Mouse (Mus musculus) CH12.LX (cell line): ENCODE data around the gene Swsap1. TPM values are rescaled to one million over a fixed set of nuclear protein-coding genes. Genes with fewer than 3 reads are reported as not detected.

Experiments
- DNase-seq: peaks from one replicate; pipeline ENCODE4 v3.0.0-alpha.2; 2013; ENCODE audit errors: extremely low read depth
- H3K27ac ChIP-seq: 2 replicates; pipeline ENCODE4 v1.5.1; 2012; ENCODE audit warnings: low read depth, mild to moderate bottlenecking, control low read depth, moderate library complexity; ENCODE audit not compliant: insufficient read depth
- H3K27me3 ChIP-seq: replicated peaks from 2 replicates; pipeline ENCODE3; 2012; ENCODE audit warnings: inconsistent platforms
- H3K36me3 ChIP-seq, 2 experiments: replicated peaks in 1 of 2; 2 replicates each; pipeline versions ENCODE3 to v1.6.1; 2012; ENCODE audit warnings: inconsistent platforms in 1 of 2, low read length in 1 of 2, mild to moderate bottlenecking in 1 of 2, mixed read lengths in 1 of 2, moderate library complexity in 1 of 2; ENCODE audit not compliant: control insufficient read depth in 1 of 2, insufficient read depth in 1 of 2
- H3K4me1 ChIP-seq, 2 experiments: 2 replicates each; pipeline ENCODE4 v1.6.1; 2012; ENCODE audit warnings: inconsistent platforms in 1 of 2, moderate library complexity in 1 of 2; ENCODE audit not compliant: insufficient read depth in 2 of 2, control insufficient read depth in 1 of 2
- H3K4me2 ChIP-seq: 2 replicates; pipeline ENCODE4 v1.6.1; 2012; ENCODE audit warnings: low read depth, mild to moderate bottlenecking, control low read depth; ENCODE audit not compliant: poor library complexity, insufficient read depth, severe bottlenecking
- H3K4me3 ChIP-seq, 3 experiments: fragments of 150-350 bp in 1 of 3; sonication (generic) in 1 of 3; replicated peaks in 1 of 3; 2 replicates each; pipeline versions ENCODE3 to v1.5.1; 2011 to 2012; ENCODE audit warnings: low read depth in 2 of 3, low read length in 2 of 3, mild to moderate bottlenecking in 2 of 3, moderate library complexity in 2 of 3, control low read depth in 1 of 3, improper control_type of control experiment in 1 of 3, inconsistent platforms in 1 of 3, mixed read lengths in 1 of 3; ENCODE audit not compliant: poor library complexity in 1 of 3
- H3K79me2 ChIP-seq: replicated peaks from 2 replicates; pipeline ENCODE4 v1.6.1; 2012; ENCODE audit warnings: mild to moderate bottlenecking, moderate library complexity; ENCODE audit not compliant: control insufficient read depth, poor library complexity, insufficient read depth, severe bottlenecking; ENCODE audit errors: extremely low read depth
- H3K9ac ChIP-seq: 2 replicates; pipeline ENCODE4 v1.6.1; 2012; ENCODE audit warnings: low read depth, mild to moderate bottlenecking, control low read depth, moderate library complexity; ENCODE audit not compliant: insufficient read depth
- H3K9me3 ChIP-seq: replicated peaks from 2 replicates; pipeline ENCODE3; 2012; ENCODE audit warnings: low read length, inconsistent platforms, mixed read lengths
- BHLHE40 ChIP-seq: IDR thresholded peaks from 2 replicates; pipeline ENCODE4 v1.6.1; 2011; ENCODE audit warnings: mild to moderate bottlenecking, low read depth, low read length, improper control_type of control experiment
- CHD1 ChIP-seq: IDR thresholded peaks from 2 replicates; pipeline ENCODE4 v1.6.1; 2012; ENCODE audit warnings: low read depth, low read length, improper control_type of control experiment, inconsistent platforms
- CTCF ChIP-seq, 2 experiments: IDR thresholded peaks in 1 of 2; conservative IDR thresholded peaks in 1 of 2; 2 replicates each; pipeline ENCODE4 v1.5.1; 2011 to 2012; ENCODE audit warnings: low read depth in 2 of 2, low read length in 2 of 2, improper control_type of control experiment in 1 of 2, inconsistent platforms in 1 of 2, mild to moderate bottlenecking in 1 of 2, moderate library complexity in 1 of 2
- HCFC1 ChIP-seq: IDR thresholded peaks from 2 replicates; pipeline ENCODE4 v1.6.1; 2012; ENCODE audit warnings: low read depth, mild to moderate bottlenecking, inconsistent platforms, low read length, improper control_type of control experiment
- JUN ChIP-seq: IDR thresholded peaks from 2 replicates; pipeline ENCODE4 v1.6.1; 2011; ENCODE audit warnings: low read depth, mild to moderate bottlenecking, low read length, improper control_type of control experiment, moderate library complexity; ENCODE audit not compliant: insufficient read depth
- KAT2A ChIP-seq: IDR thresholded peaks from 2 replicates; pipeline ENCODE4 v1.6.1; 2012; ENCODE audit warnings: low read length, improper control_type of control experiment, inconsistent platforms; ENCODE audit not compliant: insufficient replicate concordance
- MAX ChIP-seq: IDR thresholded peaks from 2 replicates; pipeline ENCODE4 v1.6.1; 2011; ENCODE audit warnings: low read length, improper control_type of control experiment
- MYC ChIP-seq: IDR thresholded peaks from 2 replicates; pipeline ENCODE4 v1.6.1; 2011; ENCODE audit warnings: low read depth, mild to moderate bottlenecking, improper control_type of control experiment, low read length
- NELFE ChIP-seq: IDR thresholded peaks from 2 replicates; pipeline ENCODE4 v1.6.1; 2011; ENCODE audit warnings: low read depth, low read length, improper control_type of control experiment
- NRF1 ChIP-seq: IDR thresholded peaks from 2 replicates; pipeline ENCODE4 v1.6.1; 2014; ENCODE audit warnings: low read depth, mild to moderate bottlenecking, inconsistent platforms, low read length, improper control_type of control experiment, moderate library complexity
- PAX5 ChIP-seq: IDR thresholded peaks from 2 replicates; pipeline ENCODE4 v1.6.1; 2012; ENCODE audit warnings: low read length, inconsistent platforms, mixed read lengths
- POLR2A ChIP-seq: IDR thresholded peaks from 2 replicates; pipeline ENCODE4 v1.6.1; 2011; ENCODE audit warnings: low read depth, mild to moderate bottlenecking, improper control_type of control experiment, low read length
- POLR2AphosphoS2 ChIP-seq: IDR thresholded peaks from 2 replicates; pipeline ENCODE4 v1.6.1; 2011; ENCODE audit warnings: low read depth, low read length, improper control_type of control experiment
- SMC3 ChIP-seq: IDR thresholded peaks from 2 replicates; pipeline ENCODE4 v1.6.1; 2011; ENCODE audit warnings: low read depth, low read length, improper control_type of control experiment
- TBP ChIP-seq: conservative IDR thresholded peaks from 2 replicates; pipeline ENCODE4 v1.6.1; 2011; ENCODE audit warnings: low read depth, low read length, improper control_type of control experiment
- TCF12 ChIP-seq: IDR thresholded peaks from 2 replicates; pipeline ENCODE4 v1.6.1; 2014; ENCODE audit warnings: low read depth, mild to moderate bottlenecking, inconsistent platforms, low read length, improper control_type of control experiment
- USF1 ChIP-seq: IDR thresholded peaks from 2 replicates; pipeline ENCODE4 v1.6.1; 2014; ENCODE audit warnings: low read depth, mild to moderate bottlenecking, inconsistent platforms, low read length, improper control_type of control experiment
- ZC3H11A ChIP-seq: IDR thresholded peaks from 2 replicates; pipeline ENCODE4 v1.6.1; 2012; ENCODE audit warnings: low read depth, mild to moderate bottlenecking, inconsistent platforms, low read length, improper control_type of control experiment
- dilution Hi-C: fragments of 300-500 bp; cut with MboI; formaldehyde crosslinking; loops from 2 replicates; pipeline ENCODE4 v1.14.3; 2020; ENCODE audit warnings: low sequenced_read_pairs; ENCODE audit not compliant: extremely low pct_unique_long_range_greater_than_20kb, extremely low pct_ligation_motif_present
- in situ Hi-C: fragments of 300-500 bp; cut with MboI; formaldehyde crosslinking; loops from 3 replicates; pipeline ENCODE4 v1.14.3; 2019; ENCODE audit warnings: low sequenced_read_pairs, low pct_ligation_motif_present, low pct_unique_long_range_greater_than_20kb, mixed read lengths
- polyA plus RNA-seq: library from polyadenylated mRNA; unstranded; fragments of >175 nt; gene quantifications from 2 replicates; pipeline ENCODE4 v1.2.1, GENCODE M21; 2012; ENCODE audit warnings: low read depth; ENCODE audit not compliant: insufficient read length
- total RNA-seq, 2 experiments: library from RNA; depleted of rRNA; stranded (reverse); fragments of 300-350 nt in 1 of 2; fragments of >200 nt in 1 of 2; gene quantifications; 2 replicates each; pipeline ENCODE4 v1.2.3; 2012 to 2014

Gene Swsap1
- total and polyA plus RNA-seq, 3 experiments = 3.1 to 4.1 (median 4.0) TPM

- no peak; the same call in 1 of the 2 replicates for TF ChIP-seq TBP
- no peak for TF ChIP-seq TCF12
- TF ChIP-seq ZC3H11A = no peak
- peak in 1 of 2 experiments; percentile 55; a peak in 2 of 4 replicates for TF ChIP-seq CTCF (conservative IDR thresholded peaks at IDR 0.05 in 1 of 2, IDR thresholded peaks at IDR 0.05 in 1 of 2; ENCODE audit: low read depth in 2 of 2, low read length in 2 of 2)
- TF ChIP-seq POLR2AphosphoS2 = no peak
- peak; percentile 44 for TF ChIP-seq SMC3
- TF ChIP-seq KAT2A = no peak
- TF ChIP-seq NRF1 = no peak
These were observed 358 bp upstream of the Swsap1 start (continued) for GRCm38 (mm10) chr9:21955225-21955569.

GRCm38 (mm10) chr9:21958372-21958771 is 2.8 kb downstream of the Swsap1 start:
- dilution Hi-C loops (no loop called here), in situ Hi-C loops (no loop called here)
- DNase-seq = no peak
- H3K36me3 ChIP-seq = peaks cover 3% of the 10 kb centered on the region in 2 experiments
- H3K9me3 ChIP-seq = no peaks in the 10 kb centered on the region
- TF ChIP-seq JUN (no peak), SMC3 (no peak), ZC3H11A (no peak), CHD1 (no peak), USF1 (no peak), PAX5 (no peak), NRF1 (no peak), BHLHE40 (no peak), CTCF (conservative IDR thresholded peaks at IDR 0.05 in 1 of 2, IDR thresholded peaks at IDR 0.05 in 1 of 2; ENCODE audit: low read depth in 2 of 2, low read length in 2 of 2) (no peak), POLR2A (no peak), POLR2AphosphoS2 (no peak), MYC (no peak), MAX (no peak), HCFC1 (no peak)
- no peak overlapping the region for H3K4me3 ChIP-seq
- no peak overlapping the region for H3K27ac ChIP-seq
- peaks cover 11 to 17% of the 10 kb centered on the region in 2 experiments for H3K4me1 ChIP-seq
- H3K79me2 ChIP-seq = 0 out of 2 replicates have a peak, but pooled peaks cover 3% of the 10 kb centered on the region
- H3K27me3 ChIP-seq = peaks cover 33% of the 10 kb centered on the region
- no peak overlapping the region for H3K9ac ChIP-seq
- H3K4me2 ChIP-seq = no peak overlapping the region

DNA sequence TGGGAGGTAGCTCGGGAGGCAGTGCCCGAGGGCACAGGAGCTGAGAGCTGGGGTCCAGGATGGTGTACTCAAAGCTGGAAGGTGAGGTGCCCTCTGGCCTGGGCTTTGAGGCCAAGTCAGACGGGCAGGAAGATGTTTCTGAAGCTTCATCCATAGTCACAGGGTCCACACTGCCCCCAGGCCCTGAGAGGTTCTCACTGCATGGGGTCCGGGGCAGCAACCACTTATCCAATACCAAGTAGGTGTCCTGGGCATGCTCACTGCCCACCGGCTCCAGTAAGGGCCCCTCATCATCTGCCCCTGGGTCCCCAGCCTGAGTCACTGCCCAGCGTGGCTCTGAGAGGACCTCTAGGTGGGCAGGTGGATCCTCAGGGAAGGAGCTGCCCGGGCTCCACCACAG is 3.7 kb downstream of the Swsap1 start:
- Histone ChIP-seq H3K4me3 (no peak overlapping the region), H3K79me2 (0 out of 2 replicates have a peak, but pooled peaks cover 3% of the 10 kb centered on the region)
- no peak for TF ChIP-seq NELFE
- TF ChIP-seq TCF12 = no peak
- TF ChIP-seq, all 38 proteins: peak for 0
- no peak overlapping the region for H3K4me2 ChIP-seq
- peaks cover 40% of the 10 kb centered on the region for H3K27me3 ChIP-seq
- in situ Hi-C loops (no loop called here), dilution Hi-C loops (no loop called here)
- peaks cover 3% of the 10 kb centered on the region in 2 experiments for H3K36me3 ChIP-seq
- no peak overlapping the region for H3K9ac ChIP-seq
- H3K27ac ChIP-seq = no peak overlapping the region
- no peak for DNase-seq
- peaks cover 11 to 17% of the 10 kb centered on the region in 2 experiments for H3K4me1 ChIP-seq
- no peaks in the 10 kb centered on the region for H3K9me3 ChIP-seq
